Mouse (Mus musculus) embryonic facial prominence, embryonic 10.5 days (tissue): Measurements from ENCODE around the gene Ptprk. TPM values are rescaled to one million over a fixed set of nuclear protein-coding genes. Genes with fewer than 3 reads are reported as not detected.

Experiments
- DNase-seq: peaks from one replicate; pipeline ENCODE4 v3.0.0-alpha.2; 2017; ENCODE audit warnings: low spot score
- H3K27ac ChIP-seq: fragments of 300-500 bp; sonication (generic); replicated peaks from 2 replicates; pipeline ENCODE4 v1.5.1; 2016; ENCODE audit warnings: mild to moderate bottlenecking
- H3K27me3 ChIP-seq: fragments of 300-500 bp; sonication (generic); replicated peaks from 2 replicates; pipeline ENCODE4 v1.6.1; 2016; ENCODE audit warnings: low read depth, mild to moderate bottlenecking; ENCODE audit not compliant: poor library complexity, severe bottlenecking
- H3K36me3 ChIP-seq: fragments of 300-500 bp; sonication (generic); replicated peaks from 2 replicates; pipeline ENCODE4 v1.6.1; 2016; ENCODE audit warnings: mild to moderate bottlenecking, moderate library complexity
- H3K4me1 ChIP-seq: fragments of 300-500 bp; sonication (generic); 2 replicates; pipeline ENCODE4 v1.6.1; 2016
- H3K4me3 ChIP-seq: fragments of 300-500 bp; sonication (generic); 2 replicates; pipeline ENCODE4 v1.5.1; 2016; ENCODE audit warnings: mild to moderate bottlenecking, moderate library complexity
- H3K9me3 ChIP-seq: fragments of 300-500 bp; sonication (generic); 2 replicates; pipeline ENCODE4 v1.6.1; 2016; ENCODE audit warnings: mild to moderate bottlenecking
- WGBS: fragments of 180-500 bp; shearing (Covaris S2); methylation state at CpG from one replicate; pipeline ENCODE4 v1.1.7; 2016; 5-methylcytosine and 5-hydroxymethylcytosine counted together
- polyA plus RNA-seq: library from polyadenylated mRNA; unstranded; fragments of >200 nt; fragmentation: Nextera tagmentation; extraction: Ambion mirVana; gene quantifications from 2 replicates; pipeline ENCODE4 v1.2.1, GENCODE M21; 2016

Ptprk gene
- polyA plus RNA-seq, 1 experiment from 2014 or later: 48.2 TPM

- Histone ChIP-seq H3K9me3 (no peaks in the 10 kb centered on the region), H3K36me3 (no peaks in the 10 kb centered on the region), H3K27me3 (no peaks in the 10 kb centered on the region), H3K4me3 (no peak overlapping the region), H3K27ac (no peak overlapping the region), H3K4me1 (peaks cover 9% of the 10 kb centered on the region)
- WGBS: 93% methylated on average over 1 of the region's 1 CpGs
- no peak for DNase-seq
Observed at GRCm38 (mm10) chr10:28497791-28498190, 423.2 kb downstream of the Ptprk start.

GRCm38 (mm10) chr10:28498504-28498903 lies 423.9 kb downstream of the Ptprk start:
- H3K4me3 ChIP-seq: no peak overlapping the region
- H3K27ac ChIP-seq: no peak overlapping the region
- DNase-seq: no peak
- no peaks in the 10 kb centered on the region for H3K27me3 ChIP-seq
- H3K36me3 ChIP-seq: no peaks in the 10 kb centered on the region
- no peaks in the 10 kb centered on the region for H3K9me3 ChIP-seq
- H3K4me1 ChIP-seq: 0 out of 2 replicates have a peak, but pooled peaks cover 2% of the 10 kb centered on the region
- WGBS: 85% methylated on average over 3 of the region's 3 CpGs

- Histone ChIP-seq H3K9me3 (no peaks in the 10 kb centered on the region), H3K27me3 (no peaks in the 10 kb centered on the region), H3K4me1 (no peaks in the 10 kb centered on the region), H3K4me3 (no peak overlapping the region), H3K36me3 (no peaks in the 10 kb centered on the region), H3K27ac (no peak overlapping the region)
- 85% methylated on average over 2 of the region's 2 CpGs for WGBS
- no peak for DNase-seq
Observed at GRCm38 (mm10) chr10:28513601-28514000, 439.0 kb downstream of the Ptprk start.

GRCm38 (mm10) chr10:28516147-28516546 lies 441.5 kb downstream of the Ptprk start:
- H3K4me3 ChIP-seq: no peak overlapping the region
- H3K36me3 ChIP-seq: no peaks in the 10 kb centered on the region
- 95% methylated on average over 5 of the region's 5 CpGs for WGBS
- no peaks in the 10 kb centered on the region for H3K27me3 ChIP-seq
- H3K27ac ChIP-seq: no peak overlapping the region
- H3K4me1 ChIP-seq: no peaks in the 10 kb centered on the region
- DNase-seq: no peak
- no peaks in the 10 kb centered on the region for H3K9me3 ChIP-seq

- Histone ChIP-seq H3K36me3 (no peaks in the 10 kb centered on the region), H3K4me3 (no peak overlapping the region), H3K4me1 (no peaks in the 10 kb centered on the region), H3K27me3 (no peaks in the 10 kb centered on the region), H3K9me3 (no peaks in the 10 kb centered on the region), H3K27ac (no peak overlapping the region)
- 85% methylated on average over 3 of the region's 3 CpGs for WGBS
- no peak for DNase-seq
Observed at GRCm38 (mm10) chr10:28518297-28518696, 443.7 kb downstream of the Ptprk start.

GRCm38 (mm10) chr10:28519861-28520260 lies 445.2 kb downstream of the Ptprk start:
- no peaks in the 10 kb centered on the region for H3K27me3 ChIP-seq
- H3K9me3 ChIP-seq: no peaks in the 10 kb centered on the region
- no peaks in the 10 kb centered on the region for H3K4me1 ChIP-seq
- no peak overlapping the region for H3K27ac ChIP-seq
- no peaks in the 10 kb centered on the region for H3K36me3 ChIP-seq
- 85% methylated on average over 1 of the region's 1 CpGs for WGBS
- DNase-seq: no peak
- no peak overlapping the region for H3K4me3 ChIP-seq

GRCm38 (mm10) chr10:28523992-28524735 lies 449.5 kb downstream of the Ptprk start:
- no peak overlapping the region for H3K27ac ChIP-seq
- 89% methylated on average over 14 of the region's 14 CpGs for WGBS
- H3K36me3 ChIP-seq: no peaks in the 10 kb centered on the region
- no peaks in the 10 kb centered on the region for H3K27me3 ChIP-seq
- DNase-seq: no peak
- H3K4me1 ChIP-seq: no peaks in the 10 kb centered on the region
- no peaks in the 10 kb centered on the region for H3K9me3 ChIP-seq
- no peak overlapping the region for H3K4me3 ChIP-seq

GRCm38 (mm10) chr10:28540595-28540994 lies 466.0 kb downstream of the Ptprk start:
- no peaks in the 10 kb centered on the region for H3K4me1 ChIP-seq
- no peaks in the 10 kb centered on the region for H3K36me3 ChIP-seq
- WGBS: 84% methylated on average over 4 of the region's 4 CpGs
- no peak overlapping the region for H3K27ac ChIP-seq
- no peaks in the 10 kb centered on the region for H3K9me3 ChIP-seq
- no peaks in the 10 kb centered on the region for H3K27me3 ChIP-seq
- no peak for DNase-seq
- no peak overlapping the region for H3K4me3 ChIP-seq

GRCm38 (mm10) chr10:28542754-28543153 lies 468.1 kb downstream of the Ptprk start:
- no peaks in the 10 kb centered on the region for H3K4me1 ChIP-seq
- 97% methylated on average over 1 of the region's 1 CpGs for WGBS
- no peak overlapping the region for H3K27ac ChIP-seq
- no peak for DNase-seq
- no peaks in the 10 kb centered on the region for H3K36me3 ChIP-seq
- H3K9me3 ChIP-seq: no peaks in the 10 kb centered on the region
- H3K27me3 ChIP-seq: no peaks in the 10 kb centered on the region
- H3K4me3 ChIP-seq: no peak overlapping the region

GRCm38 (mm10) chr10:28550549-28550948 lies 475.9 kb downstream of the Ptprk start:
- Histone ChIP-seq H3K36me3 (no peaks in the 10 kb centered on the region), H3K27me3 (no peaks in the 10 kb centered on the region), H3K4me3 (no peak overlapping the region), H3K4me1 (no peaks in the 10 kb centered on the region; the same call in 1 of the 2 replicates), H3K9me3 (no peaks in the 10 kb centered on the region), H3K27ac (no peak overlapping the region)
- WGBS: 63% methylated on average over 4 of the region's 4 CpGs
- no peak for DNase-seq

- Histone ChIP-seq H3K4me1 (no peaks in the 10 kb centered on the region; the same call in 1 of the 2 replicates), H3K27me3 (no peaks in the 10 kb centered on the region), H3K4me3 (no peak overlapping the region), H3K36me3 (no peaks in the 10 kb centered on the region), H3K9me3 (no peaks in the 10 kb centered on the region), H3K27ac (no peak overlapping the region)
- no peak for DNase-seq
- WGBS: 95% methylated on average over 2 of the region's 2 CpGs
Observed at GRCm38 (mm10) chr10:28552068-28552467, 477.4 kb downstream of the Ptprk start.

GRCm38 (mm10) chr10:28564110-28564674 lies 489.6 kb downstream of the Ptprk start:
- H3K9me3 ChIP-seq: no peaks in the 10 kb centered on the region
- H3K4me1 ChIP-seq: no peaks in the 10 kb centered on the region
- DNase-seq: no peak
- no peaks in the 10 kb centered on the region for H3K27me3 ChIP-seq
- no peak overlapping the region for H3K4me3 ChIP-seq
- H3K27ac ChIP-seq: no peak overlapping the region
- WGBS: 93% methylated on average over 3 of the region's 3 CpGs
- peaks cover 5% of the 10 kb centered on the region; the same call in 1 of the 2 replicates for H3K36me3 ChIP-seq

GRCm38 (mm10) chr10:28566378-28566777 lies 491.8 kb downstream of the Ptprk start:
- Histone ChIP-seq H3K4me3 (no peak overlapping the region), H3K27me3 (no peaks in the 10 kb centered on the region), H3K36me3 (peaks cover 5% of the 10 kb centered on the region; the same call in 1 of the 2 replicates), H3K4me1 (no peaks in the 10 kb centered on the region), H3K27ac (no peak overlapping the region), H3K9me3 (no peaks in the 10 kb centered on the region)
- WGBS: 83% methylated on average over 4 of the region's 4 CpGs
- DNase-seq: no peak
